Mouse (Mus musculus) liver, adult 2 months (tissue): ENCODE measurements at regions not wholly inside any gene's neighbourhood (a gene's known extent, or its start where the extent isn't known, plus 50 kb on each side); places are given as distances from the start of the nearest gene placed in this dataset.
"Not testable (repeated sequence)": the region's sequence is repeated elsewhere in the genome, so short reads cannot be mapped to it uniquely, and the experiment has no call there.

Experiments
- DNase-seq: peaks from one replicate; pipeline ENCODE4 v3.0.0-alpha.2; 2011; ENCODE audit warnings: low read depth, low spot score; ENCODE audit errors: extremely low read depth
- H3K27ac ChIP-seq: fragments of 200-500 bp; replicated peaks from 2 replicates; pipeline ENCODE4 v1.5.1; 2012; ENCODE audit warnings: low read depth, mild to moderate bottlenecking, control low read depth, inconsistent platforms, low read length; ENCODE audit not compliant: insufficient read depth
- H3K27me3 ChIP-seq: fragments of 200-500 bp; 2 replicates; pipeline ENCODE4 v1.6.1; 2012; ENCODE audit warnings: mild to moderate bottlenecking, moderate library complexity, low read length, inconsistent platforms; ENCODE audit not compliant: control insufficient read depth, insufficient read depth
- H3K36me3 ChIP-seq: fragments of 200-500 bp; 2 replicates; pipeline ENCODE4 v1.6.1; 2012; ENCODE audit warnings: low read length, inconsistent platforms; ENCODE audit not compliant: control insufficient read depth, insufficient read depth
- H3K4me1 ChIP-seq: fragments of 200-500 bp; 2 replicates; pipeline ENCODE4 v1.6.1; 2011; ENCODE audit warnings: low read length; ENCODE audit not compliant: control insufficient read depth, insufficient read depth
- H3K4me3 ChIP-seq: fragments of 200-500 bp; 2 replicates; pipeline ENCODE4 v1.5.1; 2011; ENCODE audit warnings: low read depth, mild to moderate bottlenecking, control low read depth, low read length, moderate library complexity; ENCODE audit not compliant: insufficient read depth
- H3K79me2 ChIP-seq: fragments of 200-500 bp; 2 replicates; pipeline ENCODE4 v1.6.1; 2012; ENCODE audit warnings: inconsistent platforms, mild to moderate bottlenecking, low read length, moderate library complexity; ENCODE audit not compliant: control insufficient read depth, insufficient read depth
- H3K9ac ChIP-seq: fragments of 200-500 bp; 2 replicates; pipeline ENCODE4 v1.6.1; 2012; ENCODE audit warnings: low read depth, mild to moderate bottlenecking, control low read depth, inconsistent platforms, low read length
- CTCF ChIP-seq: fragments of 200-500 bp; IDR thresholded peaks from 2 replicates; pipeline ENCODE4 v1.5.1; 2011; ENCODE audit warnings: low read depth, low read length, control low read depth
- POLR2A ChIP-seq: fragments of 200-500 bp; IDR thresholded peaks from 2 replicates; pipeline ENCODE4 v1.6.1; 2011; ENCODE audit warnings: low read length, control low read depth; ENCODE audit not compliant: insufficient read depth; ENCODE audit errors: extremely low read depth
- WGBS: fragments of 180-500 bp; shearing (Covaris S2); methylation state at CpG from one replicate; pipeline ENCODE4 v1.1.7; 2018; 5-methylcytosine and 5-hydroxymethylcytosine counted together

DNA sequence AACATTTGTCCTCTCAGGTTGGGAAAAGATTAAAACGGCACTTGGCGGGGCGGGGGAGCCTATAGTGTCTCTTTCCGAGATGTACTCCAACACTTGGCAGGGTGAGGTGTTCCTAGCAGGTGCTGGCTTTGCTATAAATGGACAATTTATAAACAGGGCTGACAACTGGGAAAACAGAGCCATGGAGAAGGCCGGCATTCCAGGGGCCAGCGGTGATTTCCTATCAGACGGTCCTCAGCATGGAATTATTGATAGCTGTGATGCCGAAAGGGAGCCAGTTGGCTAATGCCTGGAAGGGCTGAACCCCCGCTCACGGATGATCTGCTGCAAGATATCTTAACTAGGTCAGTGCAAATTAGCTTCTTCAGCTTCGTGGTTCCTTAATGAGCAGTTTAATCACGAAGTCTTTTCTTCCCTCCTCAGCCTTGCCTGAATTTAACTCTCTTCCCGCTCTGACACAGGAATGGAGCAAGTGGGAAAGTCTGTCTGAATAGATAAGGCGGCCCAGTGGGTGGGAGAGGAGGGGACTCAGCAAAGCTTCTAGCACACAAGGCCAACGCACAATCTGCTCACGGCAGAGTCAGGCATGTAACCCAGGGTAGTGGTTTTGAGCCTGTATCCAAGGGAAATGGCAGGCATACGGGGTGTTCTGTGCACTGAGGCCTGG is 61.1 kb upstream of the Map3k1 start:
- no peaks in the 10 kb centered on the region for H3K36me3 ChIP-seq

DNA sequence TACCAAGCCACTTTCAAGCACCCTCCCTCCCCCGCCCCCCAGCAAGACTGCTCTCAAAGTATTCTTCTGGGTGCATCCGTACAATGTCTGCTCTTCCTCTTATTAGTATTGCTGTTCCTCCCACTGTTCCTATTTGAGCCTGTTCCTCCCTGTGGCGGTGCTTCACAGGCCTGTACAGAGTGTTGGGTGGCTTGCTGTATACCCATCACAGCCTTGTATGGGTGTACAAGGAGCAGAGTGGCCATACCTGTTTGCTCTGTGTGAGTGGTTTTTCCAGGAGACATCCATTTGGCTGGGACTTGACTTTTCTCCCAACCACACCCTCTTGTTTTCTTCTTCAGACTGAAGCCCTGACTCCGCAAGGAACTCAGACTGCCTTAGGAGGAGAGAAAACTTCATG is 61.7 kb upstream of the Map3k1 start:
- no peak for DNase-seq
- Histone ChIP-seq H3K79me2 (no peaks in the 10 kb centered on the region), H3K27me3 (no peaks in the 10 kb centered on the region), H3K4me1 (peaks cover 4% of the 10 kb centered on the region; the same call in 1 of the 2 replicates), H3K4me3 (no peak overlapping the region), H3K36me3 (no peaks in the 10 kb centered on the region), H3K9ac (no peak overlapping the region), H3K27ac (no peak overlapping the region)
- no peak for TF ChIP-seq POLR2A
- no peak for TF ChIP-seq CTCF
- WGBS = 95% methylated on average over 4 of the region's 4 CpGs

More for the DNA sequence above, 61.1 kb upstream of the Map3k1 start:
- no peaks in the 10 kb centered on the region for H3K27me3 ChIP-seq
- 88% methylated on average over 17 of the region's 17 CpGs for WGBS
- TF ChIP-seq POLR2A = no peak
- TF ChIP-seq CTCF = no peak
- no peaks in the 10 kb centered on the region for H3K79me2 ChIP-seq
- no peak overlapping the region for H3K27ac ChIP-seq
- no peak for DNase-seq
- no peak overlapping the region for H3K4me3 ChIP-seq
- no peak overlapping the region for H3K9ac ChIP-seq
- H3K4me1 ChIP-seq = peaks cover 4% of the 10 kb centered on the region; the same call in 1 of the 2 replicates

DNA sequence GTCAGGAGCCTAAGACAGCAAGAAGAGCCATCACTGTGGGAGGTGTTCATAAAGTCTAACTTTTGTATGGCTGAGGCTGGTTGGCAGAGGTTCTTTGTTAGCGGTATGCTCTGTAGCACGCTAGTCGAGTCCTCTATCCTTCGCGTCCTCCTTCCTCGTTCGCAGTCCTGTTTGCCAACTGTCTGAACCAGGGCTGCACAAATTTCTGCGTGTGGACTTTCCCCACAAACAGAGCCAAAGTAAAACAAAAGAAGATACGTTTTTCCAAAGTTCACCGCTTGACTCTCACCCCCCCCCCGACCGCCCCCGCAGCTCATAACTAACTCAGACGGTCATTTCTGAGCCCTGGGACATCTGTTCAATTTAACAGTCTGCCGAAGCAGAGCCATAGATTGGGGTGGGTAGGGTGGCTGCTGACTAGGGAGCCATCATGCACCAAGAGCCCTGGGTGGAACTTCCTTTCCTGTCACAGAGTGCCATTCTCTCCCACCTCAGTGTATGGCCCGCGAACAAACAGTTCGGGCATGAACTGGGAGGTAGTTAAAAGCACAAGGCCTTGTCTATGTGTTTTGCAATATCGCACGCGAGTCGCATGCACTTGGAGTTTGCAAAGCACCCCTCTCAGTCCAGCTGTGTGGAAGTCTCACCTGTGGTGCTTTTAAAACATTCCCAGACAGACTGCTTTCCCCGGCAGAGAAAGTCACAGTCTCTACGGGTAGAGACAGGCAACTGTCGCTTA is 63.0 kb upstream of the Map3k1 start:
- Histone ChIP-seq H3K9ac (no peak overlapping the region), H3K36me3 (no peaks in the 10 kb centered on the region), H3K27ac (no peak overlapping the region), H3K79me2 (no peaks in the 10 kb centered on the region), H3K4me1 (peaks cover 6% of the 10 kb centered on the region), H3K4me3 (no peak overlapping the region), H3K27me3 (no peaks in the 10 kb centered on the region)
- WGBS = 33% methylated on average over 25 of the region's 25 CpGs
- peak; percentile 62 for DNase-seq
- TF ChIP-seq CTCF = no peak
- no peak for TF ChIP-seq POLR2A

DNA sequence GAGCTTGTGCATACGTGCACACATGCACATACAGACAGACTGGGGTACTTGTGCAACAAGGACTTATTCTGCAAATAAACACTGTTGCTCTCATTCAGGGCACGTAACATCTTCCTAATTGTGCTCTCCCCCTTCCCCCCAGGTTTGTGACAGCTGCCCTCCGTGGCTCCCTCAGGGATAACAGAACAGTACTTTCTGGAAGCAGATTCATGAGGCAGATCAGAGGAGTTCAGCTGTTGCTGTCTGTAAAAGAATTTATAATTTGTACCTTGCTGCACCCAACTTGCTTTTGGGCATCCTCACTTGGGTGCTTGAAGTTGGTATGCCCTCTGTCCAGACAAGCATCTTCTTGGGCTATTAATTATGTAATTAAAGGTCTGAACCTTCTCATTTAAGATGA is 65.5 kb upstream of the Map3k1 start:
- Histone ChIP-seq H3K9ac (no peak overlapping the region), H3K79me2 (no peaks in the 10 kb centered on the region), H3K4me1 (peaks cover 6% of the 10 kb centered on the region), H3K36me3 (no peaks in the 10 kb centered on the region), H3K4me3 (no peak overlapping the region), H3K27ac (no peak overlapping the region), H3K27me3 (no peaks in the 10 kb centered on the region)
- DNase-seq = no peak
- no peak for TF ChIP-seq CTCF
- TF ChIP-seq POLR2A = no peak
- 90% methylated on average over 3 of the region's 3 CpGs for WGBS

DNA sequence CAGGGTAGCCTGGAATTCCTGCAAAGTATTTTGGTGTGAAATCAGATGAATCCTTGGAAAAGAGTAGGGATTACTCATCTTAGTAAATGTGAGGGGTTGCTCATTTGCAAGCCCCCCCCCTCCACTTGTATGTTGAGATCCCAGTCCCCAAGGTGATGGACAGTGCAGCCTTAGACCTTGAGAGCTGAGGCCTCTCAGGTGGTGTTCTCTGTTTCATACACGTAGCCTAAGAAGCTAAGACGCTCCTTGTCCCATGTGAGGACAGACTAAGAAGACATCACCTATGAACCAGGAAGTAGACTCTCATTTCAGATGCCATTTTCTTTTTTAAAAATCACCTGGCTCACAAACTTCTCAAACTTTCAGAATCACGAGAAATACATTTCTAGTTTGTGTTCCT is 67.6 kb upstream of the Map3k1 start:
- Histone ChIP-seq H3K36me3 (no peaks in the 10 kb centered on the region), H3K79me2 (no peaks in the 10 kb centered on the region), H3K27ac (no peak overlapping the region), H3K4me1 (peaks cover 5% of the 10 kb centered on the region), H3K27me3 (no peaks in the 10 kb centered on the region), H3K4me3 (no peak overlapping the region), H3K9ac (no peak overlapping the region)
- no peak for TF ChIP-seq POLR2A
- no peak for TF ChIP-seq CTCF
- 79% methylated on average over 3 of the region's 3 CpGs for WGBS
- DNase-seq = no peak

DNA sequence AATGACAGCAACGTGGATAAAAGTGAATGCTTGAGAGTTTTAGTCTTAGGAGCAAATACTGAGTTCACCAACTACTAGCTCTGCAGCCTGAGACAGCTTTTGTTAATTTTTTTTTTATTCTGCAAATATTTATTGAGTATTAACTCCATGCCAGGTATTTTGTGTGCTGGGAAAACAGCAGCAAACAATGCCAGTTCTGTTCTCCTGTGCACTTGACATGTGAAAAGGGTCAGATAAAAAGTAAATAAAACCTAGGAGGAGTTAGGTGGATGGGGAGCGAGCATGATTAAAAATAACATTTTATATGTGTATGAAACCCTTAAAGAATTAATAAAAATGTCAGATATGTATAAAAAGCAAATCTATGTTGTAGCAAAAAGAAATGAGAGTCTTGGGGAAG is 68.1 kb upstream of the Map3k1 start:
- H3K4me1 ChIP-seq = peaks cover 2% of the 10 kb centered on the region
- no peak for TF ChIP-seq CTCF
- no peak for TF ChIP-seq POLR2A
- DNase-seq = peak; percentile 72
- no peaks in the 10 kb centered on the region for H3K27me3 ChIP-seq
- H3K36me3 ChIP-seq = no peaks in the 10 kb centered on the region
- H3K79me2 ChIP-seq = no peaks in the 10 kb centered on the region
- H3K4me3 ChIP-seq = no peak overlapping the region
- H3K9ac ChIP-seq = no peak overlapping the region
- no peak overlapping the region for H3K27ac ChIP-seq
- WGBS = 34% methylated on average over 2 of the region's 2 CpGs

DNA sequence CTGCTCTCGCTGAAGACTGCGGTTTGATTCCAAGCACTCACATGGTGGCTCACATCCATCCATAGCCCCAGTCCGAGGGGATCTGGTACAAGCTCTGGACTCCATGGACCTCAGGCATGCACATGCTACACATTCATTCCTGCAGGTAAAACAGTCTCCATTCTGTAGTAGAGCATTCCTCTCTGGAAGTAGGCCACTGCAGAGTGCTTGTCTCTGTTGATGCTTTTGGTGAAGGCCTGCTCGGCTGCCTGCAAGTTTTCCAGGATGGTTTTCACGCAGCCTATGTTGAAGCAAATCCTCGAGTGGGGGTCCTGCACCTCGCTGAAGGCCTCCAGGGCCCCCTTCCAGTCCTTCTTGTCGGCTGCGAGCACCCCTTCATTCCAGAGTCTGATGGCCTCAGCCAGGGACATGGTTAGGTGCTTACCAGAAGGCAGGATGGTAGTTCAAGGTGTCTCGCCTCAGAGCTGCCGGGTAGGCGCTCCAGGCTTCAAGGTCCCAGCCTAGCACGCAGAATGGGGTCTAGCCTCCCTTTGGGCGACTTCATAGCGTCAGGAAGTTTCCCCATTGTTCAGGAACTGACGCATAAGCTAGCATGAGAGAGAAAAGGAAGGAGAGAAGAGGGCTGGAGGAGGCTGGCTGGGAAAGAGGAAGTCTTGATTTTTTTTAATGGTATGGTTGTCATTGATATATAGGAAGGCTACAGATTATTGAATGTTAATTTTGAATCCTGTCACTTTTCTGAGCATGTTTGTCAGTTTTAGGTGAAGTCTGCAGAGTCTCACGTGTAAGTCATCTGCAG is 75.2 kb upstream of the Map3k1 start:
- not testable (repeated sequence) for H3K36me3 ChIP-seq, DNase-seq, H3K4me1 ChIP-seq, H3K79me2 ChIP-seq, H3K27me3 ChIP-seq, H3K4me3 ChIP-seq, H3K27ac ChIP-seq, H3K9ac ChIP-seq
- WGBS = 85% methylated on average over 17 of the region's 17 CpGs
